Mouse (Mus musculus): Measurements from ENCODE around the gene Btf3l4. TPM values are rescaled to one million over a fixed set of nuclear protein-coding genes. Genes with fewer than 3 reads are reported as not detected.

The Btf3l4 gene
- polyA plus RNA-seq, 1 experiment from 2014 or later, result 284 TPM

DNA sequence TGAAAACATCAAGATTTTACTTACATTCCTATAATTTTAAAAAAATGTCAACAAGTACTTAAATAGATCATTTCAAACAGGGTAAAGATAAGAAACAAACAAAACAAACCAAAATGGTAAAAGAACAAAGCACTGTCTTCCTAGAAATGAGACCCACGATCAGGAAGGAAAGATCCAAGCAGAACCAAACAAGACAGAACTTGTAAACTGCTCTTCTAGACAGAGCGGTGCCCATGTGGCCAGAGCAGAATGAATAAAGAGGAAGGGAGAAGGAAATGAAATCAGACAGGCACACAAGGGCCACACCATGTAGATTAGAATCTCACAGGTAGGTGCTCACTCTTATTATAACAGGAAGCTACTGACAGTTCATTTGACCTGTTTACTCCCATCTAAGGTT, 6.8 kb downstream of the Btf3l4 start:
- Histone ChIP-seq H3K27me3 (ENCODE audit: control insufficient read depth, insufficient read depth, low read length) (no peaks in the 10 kb centered on the region), H3K9me3 (ENCODE audit: control insufficient read depth, low read length) (no peaks in the 10 kb centered on the region), H3K4me1 (ENCODE audit: control insufficient read depth, insufficient read depth, low read length) (peaks cover 5% of the 10 kb centered on the region), H3K4me2 (no peak overlapping the region), H3K4me3 (ENCODE audit: low read depth, low read length) (no peak overlapping the region), H3K9ac (ENCODE audit: low read length) (no peak overlapping the region), H3K27ac (ENCODE audit: low read depth, low read length) (no peak overlapping the region), H3K36me3 (ENCODE audit: control insufficient read depth, insufficient read depth, low read length) (peaks cover 23% of the 10 kb centered on the region)
- no peak for ATAC-seq (ENCODE audit: low FRiP score)
- DNase-seq (ENCODE audit: low spot score, missing footprints), result no peak
- WGBS, result 91% methylated on average over 2 of the region's 2 CpGs

DNA sequence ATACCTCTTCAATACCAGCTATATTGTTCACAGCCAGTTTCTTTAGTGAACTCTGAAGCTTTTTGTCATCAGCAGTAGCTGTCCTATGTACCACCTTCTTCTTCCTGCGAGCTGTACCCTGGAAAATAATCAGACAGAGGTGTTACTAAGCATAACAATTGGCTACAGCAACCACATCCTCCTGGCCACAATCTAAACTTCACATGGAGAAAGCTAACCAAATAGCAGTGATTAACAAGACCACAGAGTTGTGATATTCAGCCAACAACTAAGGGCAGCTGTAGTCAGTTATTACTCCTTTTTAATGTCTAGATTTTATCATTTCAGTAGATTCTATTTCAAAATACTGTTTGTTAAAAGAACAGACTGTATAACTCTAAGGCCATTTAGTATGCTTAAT, 7.3 kb downstream of the Btf3l4 start:
- Histone ChIP-seq H3K9me3 (ENCODE audit: control insufficient read depth, low read length) (no peaks in the 10 kb centered on the region), H3K9ac (ENCODE audit: low read length) (no peak overlapping the region), H3K4me3 (ENCODE audit: low read depth, low read length) (no peak overlapping the region), H3K4me2 (no peak overlapping the region), H3K27me3 (ENCODE audit: control insufficient read depth, insufficient read depth, low read length) (no peaks in the 10 kb centered on the region), H3K27ac (ENCODE audit: low read depth, low read length) (no peak overlapping the region), H3K36me3 (ENCODE audit: control insufficient read depth, insufficient read depth, low read length) (peaks cover 23% of the 10 kb centered on the region), H3K4me1 (ENCODE audit: control insufficient read depth, insufficient read depth, low read length) (peaks cover 2% of the 10 kb centered on the region; the same call in 1 of the 2 replicates)
- ATAC-seq (ENCODE audit: low FRiP score) (no peak), DNase-seq (ENCODE audit: low spot score, missing footprints) (no peak)
- 90% methylated on average over 1 of the region's 1 CpGs for WGBS

DNA sequence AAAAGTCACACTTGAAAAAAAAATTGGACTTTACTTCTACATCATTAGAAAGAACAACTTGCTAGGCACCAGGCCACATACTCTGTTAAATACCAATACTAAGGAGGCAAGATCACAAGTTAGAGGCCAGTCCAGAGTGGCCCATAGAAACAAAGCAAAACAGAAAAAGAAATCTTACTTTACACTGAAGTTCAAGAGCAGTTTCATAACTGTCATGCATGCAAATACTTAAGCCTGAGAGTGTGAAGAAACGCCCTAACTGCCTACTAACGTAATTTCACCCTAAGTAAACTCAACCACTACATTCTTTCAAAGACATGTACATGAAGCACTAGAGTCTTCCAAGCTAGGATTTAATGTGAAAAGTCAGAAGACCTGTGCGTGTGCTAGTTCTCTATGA, 7.7 kb downstream of the Btf3l4 start:
- Histone ChIP-seq H3K36me3 (ENCODE audit: control insufficient read depth, insufficient read depth, low read length) (peaks cover 23% of the 10 kb centered on the region), H3K27me3 (ENCODE audit: control insufficient read depth, insufficient read depth, low read length) (no peaks in the 10 kb centered on the region), H3K9me3 (ENCODE audit: control insufficient read depth, low read length) (no peaks in the 10 kb centered on the region), H3K4me2 (no peak overlapping the region), H3K4me3 (ENCODE audit: low read depth, low read length) (no peak overlapping the region), H3K27ac (ENCODE audit: low read depth, low read length) (no peak overlapping the region), H3K9ac (ENCODE audit: low read length) (no peak overlapping the region), H3K4me1 (ENCODE audit: control insufficient read depth, insufficient read depth, low read length) (no peaks in the 10 kb centered on the region)
- ATAC-seq (ENCODE audit: low FRiP score), result no peak
- 97% methylated on average over 3 of the region's 3 CpGs for WGBS
- DNase-seq (ENCODE audit: low spot score, missing footprints), result no peak

- Histone ChIP-seq H3K4me1 (ENCODE audit: control insufficient read depth, insufficient read depth, low read length) (no peaks in the 10 kb centered on the region), H3K4me3 (ENCODE audit: low read depth, low read length) (no peak overlapping the region), H3K36me3 (ENCODE audit: control insufficient read depth, insufficient read depth, low read length) (peaks cover 2% of the 10 kb centered on the region; the same call in 1 of the 2 replicates), H3K9me3 (ENCODE audit: control insufficient read depth, low read length) (no peaks in the 10 kb centered on the region), H3K4me2 (no peak overlapping the region), H3K9ac (ENCODE audit: low read length) (no peak overlapping the region), H3K27ac (ENCODE audit: low read depth, low read length) (no peak overlapping the region), H3K27me3 (ENCODE audit: control insufficient read depth, insufficient read depth, low read length) (no peaks in the 10 kb centered on the region)
- ATAC-seq (ENCODE audit: low FRiP score), result peak; percentile 42; the same call in 1 of the 2 replicates
- WGBS, result 58% methylated on average over 6 of the region's 6 CpGs
- DNase-seq (ENCODE audit: low spot score, missing footprints), result peak; percentile 85
These were observed 21.9 kb downstream of the Btf3l4 start for GRCm38 (mm10) chr4:108811550-108811949.

GRCm38 (mm10) chr4:108811142-108811541, 22.3 kb downstream of the Btf3l4 start:
- Histone ChIP-seq H3K4me1 (ENCODE audit: control insufficient read depth, insufficient read depth, low read length) (no peaks in the 10 kb centered on the region), H3K27me3 (ENCODE audit: control insufficient read depth, insufficient read depth, low read length) (no peaks in the 10 kb centered on the region), H3K4me2 (no peak overlapping the region), H3K4me3 (ENCODE audit: low read depth, low read length) (no peak overlapping the region), H3K9me3 (ENCODE audit: control insufficient read depth, low read length) (no peaks in the 10 kb centered on the region), H3K9ac (ENCODE audit: low read length) (no peak overlapping the region), H3K36me3 (ENCODE audit: control insufficient read depth, insufficient read depth, low read length) (peaks cover 2% of the 10 kb centered on the region; the same call in 1 of the 2 replicates), H3K27ac (ENCODE audit: low read depth, low read length) (no peak overlapping the region)
- 63% methylated on average over 4 of the region's 4 CpGs for WGBS
- DNase-seq (ENCODE audit: low spot score, missing footprints) (no peak), ATAC-seq (ENCODE audit: low FRiP score) (peak; percentile 24; the same call in 1 of the 2 replicates)

DNA sequence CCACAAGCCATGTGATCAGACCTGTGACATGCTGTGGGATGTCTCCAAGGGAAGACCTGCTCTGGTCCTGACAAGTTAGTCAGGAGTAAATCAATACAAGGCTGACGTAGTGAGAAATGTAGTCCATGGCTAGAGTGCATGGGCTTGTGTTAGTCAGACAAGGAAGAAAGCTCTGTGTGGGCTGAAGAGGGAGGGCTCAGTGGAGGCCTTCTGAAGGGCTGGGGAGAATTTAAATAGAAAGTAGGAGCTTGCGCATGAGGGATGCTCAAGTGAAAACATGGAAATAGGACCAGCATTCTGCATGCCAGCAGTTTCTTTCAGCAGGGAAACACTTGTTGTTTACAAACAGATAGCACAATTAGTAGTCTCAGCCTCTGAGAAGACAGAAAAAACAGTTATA, 29.9 kb downstream of the Btf3l4 start:
- Histone ChIP-seq H3K27me3 (ENCODE audit: control insufficient read depth, insufficient read depth, low read length) (no peaks in the 10 kb centered on the region), H3K4me2 (no peak overlapping the region), H3K9me3 (ENCODE audit: control insufficient read depth, low read length) (no peaks in the 10 kb centered on the region), H3K9ac (ENCODE audit: low read length) (no peak overlapping the region), H3K27ac (ENCODE audit: low read depth, low read length) (no peak overlapping the region), H3K4me3 (ENCODE audit: low read depth, low read length) (no peak overlapping the region), H3K36me3 (ENCODE audit: control insufficient read depth, insufficient read depth, low read length) (no peaks in the 10 kb centered on the region), H3K4me1 (ENCODE audit: control insufficient read depth, insufficient read depth, low read length) (no peaks in the 10 kb centered on the region)
- DNase-seq (ENCODE audit: low spot score, missing footprints), result peak; percentile 45
- ATAC-seq (ENCODE audit: low FRiP score), result no peak
- 86% methylated on average over 2 of the region's 2 CpGs for WGBS

DNA sequence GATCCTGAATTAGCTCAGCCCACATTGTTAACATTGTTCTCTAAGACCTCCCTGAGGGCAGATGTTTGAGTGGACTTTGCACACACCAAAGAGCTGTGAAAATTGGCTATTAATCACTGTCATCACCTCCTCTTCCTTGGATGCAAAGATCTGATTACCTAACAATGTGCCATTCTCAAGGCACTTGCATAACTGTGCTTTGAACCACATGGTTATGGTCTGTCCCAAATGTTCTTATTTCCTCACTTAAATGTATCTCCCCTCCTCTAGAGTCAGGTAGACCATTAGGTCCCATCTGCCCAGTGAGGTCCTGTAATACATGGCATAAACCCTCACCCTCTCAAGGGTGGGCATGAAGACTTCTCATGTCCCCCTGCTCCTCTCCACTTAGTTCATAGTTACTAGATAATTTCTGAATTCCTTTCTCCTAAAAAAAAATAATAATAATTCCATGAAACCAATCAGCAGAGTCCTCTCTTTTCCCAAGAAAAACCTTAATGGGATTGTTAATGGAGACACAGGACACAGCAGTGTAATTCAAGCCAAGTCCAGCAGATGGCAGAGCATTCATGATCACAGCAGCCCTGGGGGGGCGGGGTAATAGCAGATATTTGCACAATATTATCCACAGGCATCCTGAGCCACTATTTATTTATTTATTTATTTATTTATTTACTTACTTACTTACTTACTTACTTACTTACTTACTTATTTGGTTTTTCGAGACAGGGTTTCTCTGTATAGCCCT, 35.2 kb downstream of the Btf3l4 start:
- WGBS, result 44% methylated on average over 2 of the region's 2 CpGs
- no peak overlapping the region for H3K27ac ChIP-seq (ENCODE audit: low read depth, low read length)
- H3K9ac ChIP-seq (ENCODE audit: low read length), result no peak overlapping the region
- H3K36me3 ChIP-seq (ENCODE audit: control insufficient read depth, insufficient read depth, low read length), result no peaks in the 10 kb centered on the region
- H3K4me1 ChIP-seq (ENCODE audit: control insufficient read depth, insufficient read depth, low read length), result no peaks in the 10 kb centered on the region
- H3K27me3 ChIP-seq (ENCODE audit: control insufficient read depth, insufficient read depth, low read length), result no peaks in the 10 kb centered on the region
- no peak overlapping the region for H3K4me3 ChIP-seq (ENCODE audit: low read depth, low read length)
- H3K4me2 ChIP-seq, result no peak overlapping the region
- H3K9me3 ChIP-seq (ENCODE audit: control insufficient read depth, low read length), result no peaks in the 10 kb centered on the region
- peak; percentile 90 for DNase-seq (ENCODE audit: low spot score, missing footprints)
- no peak for ATAC-seq (ENCODE audit: low FRiP score)

- ATAC-seq (ENCODE audit: low FRiP score) (no peak), DNase-seq (ENCODE audit: low spot score, missing footprints) (peak; percentile 75)
- Histone ChIP-seq H3K4me1 (ENCODE audit: control insufficient read depth, insufficient read depth, low read length) (no peaks in the 10 kb centered on the region), H3K27ac (ENCODE audit: low read depth, low read length) (no peak overlapping the region), H3K4me3 (ENCODE audit: low read depth, low read length) (no peak overlapping the region), H3K4me2 (no peak overlapping the region), H3K9ac (ENCODE audit: low read length) (no peak overlapping the region), H3K36me3 (ENCODE audit: control insufficient read depth, insufficient read depth, low read length) (no peaks in the 10 kb centered on the region), H3K9me3 (ENCODE audit: control insufficient read depth, low read length) (no peaks in the 10 kb centered on the region), H3K27me3 (ENCODE audit: control insufficient read depth, insufficient read depth, low read length) (no peaks in the 10 kb centered on the region)
- WGBS, result 69% methylated on average over 4 of the region's 4 CpGs
These were observed 36.7 kb downstream of the Btf3l4 start for GRCm38 (mm10) chr4:108796701-108797100.

GRCm38 (mm10) chr4:108793941-108794340, 39.5 kb downstream of the Btf3l4 start:
- H3K27me3 ChIP-seq (ENCODE audit: control insufficient read depth, insufficient read depth, low read length), result no peaks in the 10 kb centered on the region
- no peaks in the 10 kb centered on the region for H3K36me3 ChIP-seq (ENCODE audit: control insufficient read depth, insufficient read depth, low read length)
- H3K4me2 ChIP-seq, result no peak overlapping the region
- no peak for DNase-seq (ENCODE audit: low spot score, missing footprints)
- no peak for ATAC-seq (ENCODE audit: low FRiP score)
- no peaks in the 10 kb centered on the region for H3K9me3 ChIP-seq (ENCODE audit: control insufficient read depth, low read length)
- 29% methylated on average over 1 of the region's 1 CpGs for WGBS
- H3K27ac ChIP-seq (ENCODE audit: low read depth, low read length), result no peak overlapping the region
- no peak overlapping the region for H3K9ac ChIP-seq (ENCODE audit: low read length)
- H3K4me3 ChIP-seq (ENCODE audit: low read depth, low read length), result no peak overlapping the region
- no peaks in the 10 kb centered on the region for H3K4me1 ChIP-seq (ENCODE audit: control insufficient read depth, insufficient read depth, low read length)

Data from midbrain, embryonic 11.5 days (tissue).